Mouse (Mus musculus): ENCODE results near the gene Ercc6l. TPM values are rescaled to one million over a fixed set of nuclear protein-coding genes. Genes with fewer than 3 reads are reported as not detected.
"Not testable (repeated sequence)": the region's sequence is repeated elsewhere in the genome, so short reads cannot be mapped to it uniquely, and the experiment has no call there.

Ercc6l gene
- polyA plus RNA-seq, 1 experiment: 0.32 TPM

- Histone ChIP-seq H3K4me1 (ENCODE audit: control insufficient read depth, insufficient read depth, insufficient read length, low read length) (no peaks in the 10 kb centered on the region), H3K27ac (replicated peaks; ENCODE audit: low read depth, low read length) (no peak overlapping the region), H3K4me3 (ENCODE audit: insufficient read depth, low read depth, low read length) (no peak overlapping the region)
Observed at GRCm38 (mm10) chrX:102159778-102160177, 2.9 kb upstream of the Ercc6l start.

GRCm38 (mm10) chrX:102157423-102157791 is 516 bp upstream of the Ercc6l start:
- Histone ChIP-seq H3K27ac (replicated peaks; ENCODE audit: low read depth, low read length) (peak overlapping the region; percentile 80), H3K4me3 (ENCODE audit: insufficient read depth, low read depth, low read length) (peak overlapping the region; percentile 62), H3K4me1 (ENCODE audit: control insufficient read depth, insufficient read depth, insufficient read length, low read length) (no peaks in the 10 kb centered on the region)

GRCm38 (mm10) chrX:102141157-102141556 is 15.7 kb downstream of the Ercc6l start:
- H3K4me3 ChIP-seq (ENCODE audit: insufficient read depth, low read depth, low read length): no peak overlapping the region
- no peak overlapping the region for H3K27ac ChIP-seq (replicated peaks; ENCODE audit: low read depth, low read length)
- no peaks in the 10 kb centered on the region for H3K4me1 ChIP-seq (ENCODE audit: control insufficient read depth, insufficient read depth, insufficient read length, low read length)

- Histone ChIP-seq H3K4me1 (ENCODE audit: control insufficient read depth, insufficient read depth, insufficient read length, low read length) (no peaks in the 10 kb centered on the region), H3K4me3 (ENCODE audit: insufficient read depth, low read depth, low read length) (no peak overlapping the region), H3K27ac (replicated peaks; ENCODE audit: low read depth, low read length) (no peak overlapping the region)
Observed at GRCm38 (mm10) chrX:102121321-102121720, 35.6 kb downstream of the Ercc6l start.

- Histone ChIP-seq H3K4me3 (ENCODE audit: insufficient read depth, low read depth, low read length) (peak within 1 kb of the TSS; percentile 65), H3K27ac (replicated peaks; ENCODE audit: low read depth, low read length) (no peak within 1 kb of the TSS)
Observed at GRCm38 (mm10) chrX:102119042-102119864, 37.6 kb downstream of the Ercc6l start, which contains the start of gene Pin4. Pin4 (plus strand) TSS chrX:102119447.

GRCm38 (mm10) chrX:102115676-102116075 is 41.2 kb downstream of the Ercc6l start:
- Histone ChIP-seq H3K27ac (replicated peaks; ENCODE audit: low read depth, low read length) (no peak overlapping the region), H3K4me1 (ENCODE audit: control insufficient read depth, insufficient read depth, insufficient read length, low read length) (no peaks in the 10 kb centered on the region), H3K4me3 (ENCODE audit: insufficient read depth, low read depth, low read length) (no peak overlapping the region)

More at GRCm38 (mm10) chrX:102119042-102119864, 37.6 kb downstream of the Ercc6l start, which contains the start of gene Pin4:
- H3K4me1 ChIP-seq (ENCODE audit: control insufficient read depth, insufficient read depth, insufficient read length, low read length): no peaks in the 10 kb centered on the region

GRCm38 (mm10) chrX:102109349-102109748 is 47.5 kb downstream of the Ercc6l start:
- not testable (repeated sequence) for H3K4me1 ChIP-seq (ENCODE audit: control insufficient read depth, insufficient read depth, insufficient read length, low read length); H3K27ac ChIP-seq (replicated peaks; ENCODE audit: low read depth, low read length)

GRCm38 (mm10) chrX:102103830-102104229 is 53.1 kb downstream of the Ercc6l start:
- not testable (repeated sequence) for H3K27ac ChIP-seq (replicated peaks; ENCODE audit: low read depth, low read length); H3K4me1 ChIP-seq (ENCODE audit: control insufficient read depth, insufficient read depth, insufficient read length, low read length); H3K4me3 ChIP-seq (ENCODE audit: insufficient read depth, low read depth, low read length)

More at GRCm38 (mm10) chrX:102109349-102109748, 47.5 kb downstream of the Ercc6l start:
- H3K4me3 ChIP-seq (ENCODE audit: insufficient read depth, low read depth, low read length): not testable (repeated sequence)

GRCm38 (mm10) chrX:102101886-102102285 is 55.0 kb downstream of the Ercc6l start:
- H3K4me1 ChIP-seq (ENCODE audit: control insufficient read depth, insufficient read depth, insufficient read length, low read length): no peaks in the 10 kb centered on the region
- H3K4me3 ChIP-seq (ENCODE audit: insufficient read depth, low read depth, low read length): no peak overlapping the region
- H3K27ac ChIP-seq (replicated peaks; ENCODE audit: low read depth, low read length): no peak overlapping the region

- H3K27ac ChIP-seq (replicated peaks; ENCODE audit: low read depth, low read length): no peak overlapping the region
- no peak overlapping the region for H3K4me3 ChIP-seq (ENCODE audit: insufficient read depth, low read depth, low read length)
Observed at GRCm38 (mm10) chrX:102094381-102094904, 62.4 kb downstream of the Ercc6l start.

More at GRCm38 (mm10) chrX:102094381-102094904, 62.4 kb downstream of the Ercc6l start:
- no peaks in the 10 kb centered on the region for H3K4me1 ChIP-seq (ENCODE audit: control insufficient read depth, insufficient read depth, insufficient read length, low read length)

Other genes starting within 250 kb of the Ercc6l start
- gene Rtl5, start 85.8 kb downstream of the Ercc6l start, polyA plus RNA-seq (2012; ENCODE audit: insufficient read depth, insufficient read length, missing spikeins): 0.83 and 1.5 TPM in 2 replicates
- gene Pin4, start 37.6 kb downstream of the Ercc6l start, polyA plus RNA-seq (2012; ENCODE audit: insufficient read depth, insufficient read length, missing spikeins): 52.8 and 100 TPM in 2 replicates
- 541 and 684 TPM in 2 replicates for gene Rps4x, start 32.3 kb upstream of the Ercc6l start, polyA plus RNA-seq (2012; ENCODE audit: insufficient read depth, insufficient read length, missing spikeins)
- not detected in 2 replicates for gene Cited1, start 95.1 kb upstream of the Ercc6l start, polyA plus RNA-seq (2012; ENCODE audit: insufficient read depth, insufficient read length, missing spikeins)

All from brown adipose tissue, adult 24 weeks (tissue).